Mouse (Mus musculus): ENCODE results near the gene Ncoa5. TPM values are rescaled to one million over a fixed set of nuclear protein-coding genes. Genes with fewer than 3 reads are reported as not detected.

Gene Ncoa5
- polyA plus RNA-seq, 1 experiment from 2014 or later, result 49.5 TPM

GRCm38 (mm10) chr2:165051566-165051965 is 16.9 kb upstream of the Ncoa5 start:
- H3K4me3 ChIP-seq (replicated peaks; ENCODE audit: low read length), result no peak overlapping the region
- no peak overlapping the region for H3K4me2 ChIP-seq (ENCODE audit: low read depth, low read length)
- no peaks in the 10 kb centered on the region for H3K36me3 ChIP-seq (ENCODE audit: control insufficient read depth, insufficient read depth, low read length)
- no peak overlapping the region for H3K9ac ChIP-seq (ENCODE audit: low read length)
- ATAC-seq (ENCODE audit: insufficient read depth, low FRiP score), result no peak
- H3K27ac ChIP-seq (ENCODE audit: low read length), result no peak overlapping the region
- H3K4me1 ChIP-seq (ENCODE audit: control insufficient read depth, insufficient read depth, low read length), result 0 out of 2 replicates have a peak, but pooled peaks cover 6% of the 10 kb centered on the region
- no peaks in the 10 kb centered on the region for H3K27me3 ChIP-seq (ENCODE audit: control insufficient read depth, insufficient read depth, low read length)
- WGBS, result 30% methylated on average over 11 of the region's 11 CpGs
- no peaks in the 10 kb centered on the region; the same call in 1 of the 2 replicates for H3K9me3 ChIP-seq (replicated peaks; ENCODE audit: control insufficient read depth, low read length)

- Histone ChIP-seq H3K27me3 (ENCODE audit: control insufficient read depth, insufficient read depth, low read length) (no peaks in the 10 kb centered on the region), H3K9ac (ENCODE audit: low read length) (no peak overlapping the region), H3K4me1 (ENCODE audit: control insufficient read depth, insufficient read depth, low read length) (0 out of 2 replicates have a peak, but pooled peaks cover 6% of the 10 kb centered on the region), H3K4me3 (replicated peaks; ENCODE audit: low read length) (no peak overlapping the region), H3K27ac (ENCODE audit: low read length) (no peak overlapping the region), H3K36me3 (ENCODE audit: control insufficient read depth, insufficient read depth, low read length) (no peaks in the 10 kb centered on the region), H3K9me3 (replicated peaks; ENCODE audit: control insufficient read depth, low read length) (no peaks in the 10 kb centered on the region; the same call in 1 of the 2 replicates), H3K4me2 (ENCODE audit: low read depth, low read length) (no peak overlapping the region)
- WGBS, result 70% methylated on average over 18 of the region's 18 CpGs
- no peak for ATAC-seq (ENCODE audit: insufficient read depth, low FRiP score)
Measured at GRCm38 (mm10) chr2:165050826-165051548, 16.3 kb upstream of the Ncoa5 start.

- H3K9ac ChIP-seq (ENCODE audit: low read length), result no peak overlapping the region
- no peaks in the 10 kb centered on the region for H3K4me1 ChIP-seq (ENCODE audit: control insufficient read depth, insufficient read depth, low read length)
- WGBS, result 64% methylated on average over 5 of the region's 5 CpGs
- no peaks in the 10 kb centered on the region; the same call in 1 of the 2 replicates for H3K9me3 ChIP-seq (replicated peaks; ENCODE audit: control insufficient read depth, low read length)
- no peak for ATAC-seq (ENCODE audit: insufficient read depth, low FRiP score)
- no peaks in the 10 kb centered on the region for H3K36me3 ChIP-seq (ENCODE audit: control insufficient read depth, insufficient read depth, low read length)
- no peak overlapping the region for H3K4me2 ChIP-seq (ENCODE audit: low read depth, low read length)
- no peak overlapping the region for H3K27ac ChIP-seq (ENCODE audit: low read length)
- H3K4me3 ChIP-seq (replicated peaks; ENCODE audit: low read length), result no peak overlapping the region
- no peaks in the 10 kb centered on the region for H3K27me3 ChIP-seq (ENCODE audit: control insufficient read depth, insufficient read depth, low read length)
Measured at GRCm38 (mm10) chr2:165049044-165049443, 14.4 kb upstream of the Ncoa5 start.

- WGBS, result 64% methylated on average over 2 of the region's 2 CpGs
- Histone ChIP-seq H3K36me3 (ENCODE audit: control insufficient read depth, insufficient read depth, low read length) (no peaks in the 10 kb centered on the region), H3K27me3 (ENCODE audit: control insufficient read depth, insufficient read depth, low read length) (no peaks in the 10 kb centered on the region), H3K4me3 (replicated peaks; ENCODE audit: low read length) (no peak overlapping the region), H3K4me2 (ENCODE audit: low read depth, low read length) (no peak overlapping the region), H3K9ac (ENCODE audit: low read length) (no peak overlapping the region), H3K9me3 (replicated peaks; ENCODE audit: control insufficient read depth, low read length) (no peaks in the 10 kb centered on the region), H3K4me1 (ENCODE audit: control insufficient read depth, insufficient read depth, low read length) (no peaks in the 10 kb centered on the region), H3K27ac (ENCODE audit: low read length) (no peak overlapping the region)
- ATAC-seq (ENCODE audit: insufficient read depth, low FRiP score), result no peak
Measured at GRCm38 (mm10) chr2:165043729-165044128, 9.1 kb upstream of the Ncoa5 start.

- WGBS, result 14% methylated on average over 17 of the region's 17 CpGs
- no peaks in the 10 kb centered on the region for H3K9me3 ChIP-seq (replicated peaks; ENCODE audit: control insufficient read depth, low read length)
- no peak overlapping the region for H3K4me3 ChIP-seq (replicated peaks; ENCODE audit: low read length)
- no peak for ATAC-seq (ENCODE audit: insufficient read depth, low FRiP score)
- H3K36me3 ChIP-seq (ENCODE audit: control insufficient read depth, insufficient read depth, low read length), result no peaks in the 10 kb centered on the region
- no peaks in the 10 kb centered on the region for H3K4me1 ChIP-seq (ENCODE audit: control insufficient read depth, insufficient read depth, low read length)
- H3K27ac ChIP-seq (ENCODE audit: low read length), result no peak overlapping the region
- H3K27me3 ChIP-seq (ENCODE audit: control insufficient read depth, insufficient read depth, low read length), result no peaks in the 10 kb centered on the region
- H3K9ac ChIP-seq (ENCODE audit: low read length), result no peak overlapping the region
- no peak overlapping the region for H3K4me2 ChIP-seq (ENCODE audit: low read depth, low read length)
Measured at GRCm38 (mm10) chr2:165043090-165043636, 8.5 kb upstream of the Ncoa5 start.

GRCm38 (mm10) chr2:165042126-165042525 is 7.5 kb upstream of the Ncoa5 start:
- H3K36me3 ChIP-seq (ENCODE audit: control insufficient read depth, insufficient read depth, low read length), result no peaks in the 10 kb centered on the region
- 78% methylated on average over 5 of the region's 5 CpGs for WGBS
- no peaks in the 10 kb centered on the region for H3K4me1 ChIP-seq (ENCODE audit: control insufficient read depth, insufficient read depth, low read length)
- no peak overlapping the region for H3K27ac ChIP-seq (ENCODE audit: low read length)
- no peaks in the 10 kb centered on the region for H3K9me3 ChIP-seq (replicated peaks; ENCODE audit: control insufficient read depth, low read length)
- no peak overlapping the region for H3K9ac ChIP-seq (ENCODE audit: low read length)
- H3K4me2 ChIP-seq (ENCODE audit: low read depth, low read length), result no peak overlapping the region
- ATAC-seq (ENCODE audit: insufficient read depth, low FRiP score), result no peak
- no peak overlapping the region for H3K4me3 ChIP-seq (replicated peaks; ENCODE audit: low read length)
- H3K27me3 ChIP-seq (ENCODE audit: control insufficient read depth, insufficient read depth, low read length), result no peaks in the 10 kb centered on the region

- H3K4me1 ChIP-seq (ENCODE audit: control insufficient read depth, insufficient read depth, low read length), result peaks cover 12% of the 10 kb centered on the region
- H3K9ac ChIP-seq (ENCODE audit: low read length), result no peak overlapping the region
- H3K36me3 ChIP-seq (ENCODE audit: control insufficient read depth, insufficient read depth, low read length), result no peaks in the 10 kb centered on the region
- no peak overlapping the region for H3K4me2 ChIP-seq (ENCODE audit: low read depth, low read length)
- no peak overlapping the region for H3K4me3 ChIP-seq (replicated peaks; ENCODE audit: low read length)
- WGBS, result 66% methylated on average over 4 of the region's 4 CpGs
- no peak for ATAC-seq (ENCODE audit: insufficient read depth, low FRiP score)
- no peaks in the 10 kb centered on the region for H3K9me3 ChIP-seq (replicated peaks; ENCODE audit: control insufficient read depth, low read length)
- no peaks in the 10 kb centered on the region for H3K27me3 ChIP-seq (ENCODE audit: control insufficient read depth, insufficient read depth, low read length)
- no peak overlapping the region for H3K27ac ChIP-seq (ENCODE audit: low read length)
Measured at GRCm38 (mm10) chr2:165037415-165037814, 2.7 kb upstream of the Ncoa5 start.

- no peaks in the 10 kb centered on the region for H3K36me3 ChIP-seq (ENCODE audit: control insufficient read depth, insufficient read depth, low read length)
- peak overlapping the region; percentile 97 for H3K4me3 ChIP-seq (replicated peaks; ENCODE audit: low read length)
- no peaks in the 10 kb centered on the region for H3K27me3 ChIP-seq (ENCODE audit: control insufficient read depth, insufficient read depth, low read length)
- H3K4me1 ChIP-seq (ENCODE audit: control insufficient read depth, insufficient read depth, low read length), result peaks cover 17% of the 10 kb centered on the region
- 0 out of 2 replicates have a peak overlapping the region, but pooled peaks have one; percentile 37 for H3K9ac ChIP-seq (ENCODE audit: low read length)
- no peak overlapping the region for H3K27ac ChIP-seq (ENCODE audit: low read length)
- WGBS, result 36% methylated on average over 5 of the region's 5 CpGs
- H3K9me3 ChIP-seq (replicated peaks; ENCODE audit: control insufficient read depth, low read length), result no peaks in the 10 kb centered on the region
- ATAC-seq (ENCODE audit: insufficient read depth, low FRiP score), result no peak
- peak overlapping the region; percentile 52 for H3K4me2 ChIP-seq (ENCODE audit: low read depth, low read length)
Measured at GRCm38 (mm10) chr2:165035058-165035431, 378 bp upstream of the Ncoa5 start.

- Histone ChIP-seq H3K4me3 (replicated peaks; ENCODE audit: low read length) (peak overlapping the region; percentile 97), H3K27ac (ENCODE audit: low read length) (no peak overlapping the region), H3K36me3 (ENCODE audit: control insufficient read depth, insufficient read depth, low read length) (no peaks in the 10 kb centered on the region), H3K4me2 (ENCODE audit: low read depth, low read length) (peak overlapping the region; percentile 90), H3K4me1 (ENCODE audit: control insufficient read depth, insufficient read depth, low read length) (peaks cover 17% of the 10 kb centered on the region), H3K9me3 (replicated peaks; ENCODE audit: control insufficient read depth, low read length) (no peaks in the 10 kb centered on the region), H3K9ac (ENCODE audit: low read length) (peak overlapping the region; percentile 99), H3K27me3 (ENCODE audit: control insufficient read depth, insufficient read depth, low read length) (no peaks in the 10 kb centered on the region)
- WGBS, result 30% methylated on average over 6 of the region's 6 CpGs
- no peak for ATAC-seq (ENCODE audit: insufficient read depth, low FRiP score)
Measured at GRCm38 (mm10) chr2:165033306-165033705, 1.4 kb downstream of the Ncoa5 start.

Measured in stomach, embryonic 16.5 days (tissue).